8 mouse cellular contexts compared by ENCODE assay signal in the genomic region with DNA sequence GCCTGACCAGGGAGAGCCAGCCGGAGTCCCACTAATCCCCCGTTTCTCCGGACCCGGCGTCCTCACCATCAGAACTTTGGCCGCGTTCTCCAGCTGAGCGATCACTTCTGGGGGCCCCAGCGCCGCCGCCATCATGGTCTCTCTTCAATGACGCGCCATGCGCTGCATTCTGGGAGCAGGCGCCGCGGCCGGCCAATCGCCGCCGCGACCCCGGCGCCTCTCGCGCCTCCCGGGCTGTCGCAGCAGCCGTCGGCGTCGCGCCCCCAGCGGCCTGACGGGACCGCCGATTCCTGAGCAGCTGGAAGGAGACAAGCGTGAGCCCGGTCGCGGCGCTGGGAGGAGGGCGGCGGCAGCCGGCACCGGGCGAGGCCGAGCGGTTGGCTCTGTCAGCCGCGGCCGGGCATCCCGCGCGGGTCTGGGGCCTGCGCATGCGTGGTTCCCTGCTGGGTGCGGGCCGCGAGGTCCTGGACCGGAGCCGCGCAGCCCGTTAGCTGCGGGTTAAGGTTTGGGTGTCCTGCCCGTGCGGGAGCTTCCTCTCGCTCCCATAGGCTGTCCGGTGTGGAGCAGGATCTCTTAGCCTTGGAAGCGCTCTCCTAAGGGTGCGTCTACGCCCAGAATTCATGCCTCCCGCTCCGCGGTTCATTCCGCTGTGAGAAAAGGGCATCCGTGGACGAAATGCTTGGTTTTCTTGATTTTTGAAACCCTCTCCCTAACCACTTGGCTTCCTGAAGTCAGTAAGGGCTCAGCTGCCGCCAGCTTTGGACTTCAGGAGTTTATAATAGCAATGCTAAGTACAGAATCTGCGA. TPM values are rescaled to one million over a fixed set of nuclear protein-coding genes. Genes with fewer than 3 reads are reported as not detected.
DNase-seq lines count a peak whose midpoint lies in the region; ATAC-seq lines count a peak whose summit lies in the region.

A gene (minus strand): TSS at position 609 of the 806 bp plus-strand sequence.

- H3K36me3 ChIP-seq in intestine, embryonic 14.5 days (ENCODE audit: control insufficient read depth, insufficient read depth, low read length) = no peaks in the 10 kb centered on the region

- ATAC-seq in intestine, embryonic 14.5 days (replicated peaks; ENCODE audit: low FRiP score, low TSS enrichment, low read depth) = peak; percentile 94
- peak; percentile 82 for ATAC-seq in megakaryocyte progenitor cell, adult 5-6 weeks (replicated peaks; ENCODE audit: poor library complexity)

- peak within 1 kb of the TSS; percentile 91 for H3K4me2 ChIP-seq in intestine, embryonic 14.5 days (ENCODE audit: low read length)

- peak within 1 kb of the TSS; percentile 80 for H3K4me3 ChIP-seq in intestine, embryonic 14.5 days (ENCODE audit: low read depth, low read length)

- peak; percentile 83 to 85 for DNase-seq in adrenal gland, adult 18-20 months (ENCODE audit: low spot score in 2 of 2)
- DNase-seq in embryo, embryonic 10.5 days (ENCODE audit: low spot score) = peak; percentile 90
- DNase-seq in gastrocnemius, postnatal 14 days = peak; percentile 82
- peak; percentile 90 for DNase-seq in intestine, embryonic 14.5 days (ENCODE audit: low spot score)
- peak; percentile 63 to 89 for DNase-seq in left cerebral cortex, postnatal 10 days (ENCODE audit: extremely low spot score in 1 of 2, low spot score in 2 of 2)
- peak; percentile 84 to 85 for DNase-seq in right cerebral cortex, postnatal 10 days (ENCODE audit: low spot score in 2 of 2)
- peak; percentile 79 for DNase-seq in urinary bladder, postnatal 14 days (ENCODE audit: low spot score)

- under 1% methylated on average over 80 of the region's 80 CpGs for WGBS in intestine, embryonic 14.5 days

- H3K9ac ChIP-seq in intestine, embryonic 14.5 days (ENCODE audit: low read length) = peak within 1 kb of the TSS; percentile 81

- no peaks in the 10 kb centered on the region for H3K9me3 ChIP-seq in intestine, embryonic 14.5 days (ENCODE audit: control insufficient read depth, low read length)

- intact Hi-C loops in gastrocnemius, postnatal 14 days (cut with DNase I; ENCODE audit: low total_unique reads) = no loop called here
- intact Hi-C loops in left cerebral cortex, postnatal 10 days (cut with DNase I) = no loop called here

- H3K27ac ChIP-seq in intestine, embryonic 14.5 days (ENCODE audit: low read depth) = peak within 1 kb of the TSS; percentile 91

- H3K4me1 ChIP-seq in intestine, embryonic 14.5 days (replicated peaks; ENCODE audit: control insufficient read depth, insufficient read depth, low read length) = peaks cover 9% of the 10 kb centered on the region; the same call in 1 of the 2 replicates

- no peaks in the 10 kb centered on the region for H3K27me3 ChIP-seq in intestine, embryonic 14.5 days (replicated peaks; ENCODE audit: control insufficient read depth, insufficient read depth, low read length)

RNA-seq across cellular contexts. Expression of the gene that starts here (rescaled TPM):
- total RNA-seq in adrenal gland, adult 18-20 months (2021) = 10 to 100 TPM; 22.5 to 32.7 TPM
- 10 to 100 TPM in 1 of 2 experiments, 1 to 10 TPM in 1; 8.6 to 12.1 TPM for total RNA-seq in gastrocnemius, postnatal 14 days (2021)
- 34.9 and 37.6 TPM in 2 replicates for polyA plus RNA-seq in intestine, embryonic 14.5 days (2014; fragmentation: Nextera tagmentation; extraction: Ambion mirVana)
- total RNA-seq in left cerebral cortex, postnatal 10 days (2021) = 10 to 100 TPM; 14.8 to 15.2 TPM
- 37.2 and 38.5 TPM in 2 replicates for total RNA-seq in megakaryocyte progenitor cell, adult 5-6 weeks (2015)
- 31.2 and 43.2 TPM in 2 replicates for total RNA-seq in megakaryocyte progenitor cell, adult 5-6 weeks (2017)

Comparison
In these comparisons a context has a peak if more than half of its experiments do, and no peak if none do; other contexts are left out.
1. Peak in every context shown above with its lines: DNase-seq, ATAC-seq, H3K4me3 ChIP-seq and H3K27ac ChIP-seq.